ENCODE assay signal across 21 mouse cellular contexts in the genomic region with DNA sequence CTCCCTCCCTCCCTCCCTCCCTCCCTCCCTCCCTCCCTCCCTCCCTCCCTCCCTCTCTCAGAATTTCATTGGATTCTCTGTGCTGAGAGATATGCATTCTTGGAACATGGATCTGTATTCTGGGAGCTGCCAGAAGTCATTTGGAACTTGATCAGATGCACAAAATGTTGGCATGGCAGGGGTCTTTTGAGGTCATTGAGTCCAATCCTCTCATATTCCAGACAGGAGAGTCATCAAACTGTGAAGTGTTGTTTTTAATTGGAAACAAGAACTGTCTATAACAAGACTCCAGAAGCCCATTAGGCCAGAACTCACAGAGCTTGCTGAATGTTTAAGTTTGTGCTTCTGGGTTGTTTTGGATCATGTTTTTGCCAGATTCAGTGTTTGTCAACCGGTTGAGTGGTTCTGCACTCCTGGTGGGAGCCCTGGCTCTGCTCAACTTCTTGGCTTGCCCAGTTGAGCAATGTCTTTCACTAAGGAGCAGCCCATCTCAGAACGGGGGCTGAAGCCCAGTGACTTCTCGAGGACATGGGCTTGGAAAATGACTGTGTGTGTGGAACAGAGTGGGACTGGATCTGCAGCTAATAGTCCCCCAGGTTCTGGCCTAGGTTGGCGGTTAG.
"Had no signal": no experiment of that assay in that cellular context is flagged by ENCODE, and none has a peak within 500 bp of the region (broad histone marks: within the 10 kb centered on the region; RNA-seq: fewer than 3 reads in every experiment).

No protein-coding gene starts in this region.

- DNase-seq: kidney, adult 9 months; kidney, postnatal 14 days; kidney, postnatal 4 days; liver; lung, adult 18-20 months; lung, postnatal 10 days; lung, postnatal 36 days; retina, postnatal 1 day; right cerebral cortex, postnatal 25 days; spleen, adult 18-20 months; thymus, adult 18-20 months; thymus, postnatal 36 days had no signal

- H3K27ac ChIP-seq: limb, embryonic 13.5 days; liver, embryonic 12.5 days; liver, embryonic 15.5 days; lung, embryonic 15.5 days; midbrain, embryonic 10.5 days; midbrain, embryonic 13.5 days; neural tube, embryonic 13.5 days had no signal

- H3K4me3 ChIP-seq: limb, embryonic 13.5 days; liver, embryonic 12.5 days; liver, embryonic 15.5 days; lung, embryonic 15.5 days; megakaryocyte, embryonic 14.5 days; midbrain, embryonic 10.5 days; midbrain, embryonic 13.5 days; myocyte; neural tube, embryonic 13.5 days had no signal
